Mouse (Mus musculus): Measurements from ENCODE around the gene Eef2kmt. TPM values are rescaled to one million over a fixed set of nuclear protein-coding genes. Genes with fewer than 3 reads are reported as not detected.
"Not testable (repeated sequence)": the region's sequence is repeated elsewhere in the genome, so short reads cannot be mapped to it uniquely, and the experiment has no call there.

Eef2kmt gene
- polyA plus RNA-seq, 1 experiment, result 6.3 TPM

DNA sequence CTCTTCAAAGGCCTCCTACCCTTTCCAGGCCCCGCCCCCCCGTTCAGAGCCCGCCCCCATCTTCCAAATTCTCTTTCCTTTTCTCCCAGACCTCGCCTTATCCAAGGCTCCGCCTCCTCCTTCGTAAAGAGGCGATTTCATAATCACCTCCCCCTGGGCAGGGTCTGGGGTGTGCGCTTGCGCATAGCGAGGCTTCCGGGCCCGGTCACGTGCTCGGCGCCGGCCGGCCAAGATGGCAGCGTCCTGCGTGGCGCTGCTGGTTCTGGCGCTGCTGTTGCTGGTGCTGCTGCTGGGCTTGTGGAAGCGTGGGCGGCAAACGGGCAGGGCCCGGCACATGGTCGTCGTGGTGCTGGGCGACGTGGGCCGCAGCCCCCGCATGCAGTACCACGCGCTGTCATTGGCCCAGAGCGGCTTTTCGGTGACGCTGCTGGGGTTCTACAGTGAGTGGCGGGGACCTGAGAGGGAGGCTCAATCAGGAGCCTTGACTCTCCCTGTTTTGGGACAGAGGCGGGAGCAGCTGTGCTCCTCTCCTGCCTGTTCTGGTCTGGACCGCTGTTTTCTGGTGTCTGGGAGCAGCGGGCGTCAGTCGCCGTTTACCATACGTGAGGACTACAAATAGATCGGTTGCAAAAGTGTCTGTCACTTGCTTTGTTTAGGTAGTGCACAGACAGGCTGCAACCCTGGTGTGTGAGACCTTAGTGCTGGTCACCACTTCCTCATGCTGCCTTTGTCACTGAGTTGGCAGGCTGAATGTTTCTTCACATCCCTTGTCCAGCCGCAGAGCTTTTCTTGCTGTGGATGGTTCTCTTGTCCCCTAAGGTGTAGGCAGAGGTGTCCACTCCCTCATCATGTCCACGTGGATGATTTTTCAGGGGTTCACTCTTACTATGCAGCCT is 22.1 kb downstream of the Eef2kmt start, which contains the start of gene Alg1:
Gene Alg1, plus strand, starts transcription at position 204 of the 896 bp plus-strand sequence.
- WGBS, result 1% methylated on average over 47 of the region's 47 CpGs
- Histone ChIP-seq H3K27ac (ENCODE audit: control insufficient read depth, insufficient read depth, low read depth, low read length, poor library complexity) (peak within 1 kb of the TSS; percentile 70), H3K4me1 (ENCODE audit: control insufficient read depth, insufficient read depth, low read length) (peaks cover 3% of the 10 kb centered on the region; the same call in 1 of the 2 replicates), H3K4me3 (replicated peaks; ENCODE audit: control insufficient read depth, low read depth, low read length) (peak within 1 kb of the TSS; percentile 97)
- no peak for TF ChIP-seq CTCF (IDR thresholded peaks at IDR 0.05; ENCODE audit: control insufficient read depth, insufficient read depth, low read length)
- TF ChIP-seq POLR2A (IDR thresholded peaks at IDR 0.05; ENCODE audit: borderline replicate concordance, control insufficient read depth, low read depth, low read length), result peak; percentile 99

DNA sequence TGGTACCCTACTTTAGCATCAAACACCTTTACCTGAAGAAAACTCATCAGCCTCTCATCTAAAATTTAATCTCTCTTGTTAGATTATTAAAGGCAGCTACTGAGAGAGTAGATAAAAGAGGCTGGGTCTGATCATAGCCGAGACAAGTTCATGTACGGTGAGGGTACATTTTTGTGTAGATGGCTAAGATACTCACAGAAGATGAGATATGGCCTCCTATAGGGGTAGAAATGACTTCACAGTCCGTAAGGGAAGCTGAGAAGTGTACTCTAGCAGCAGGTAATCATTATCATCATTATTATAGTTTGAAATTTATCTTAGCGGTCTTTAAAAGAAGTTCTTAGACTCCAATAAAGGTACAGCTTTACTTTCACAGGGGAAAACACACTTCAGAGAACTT is 22.8 kb downstream of the Eef2kmt start:
- WGBS, result 82% methylated on average over 4 of the region's 4 CpGs
- peak overlapping the region; percentile 97 for H3K4me3 ChIP-seq (replicated peaks; ENCODE audit: control insufficient read depth, low read depth, low read length)
- peaks cover 3% of the 10 kb centered on the region; the same call in 1 of the 2 replicates for H3K4me1 ChIP-seq (ENCODE audit: control insufficient read depth, insufficient read depth, low read length)
- TF ChIP-seq CTCF (IDR thresholded peaks at IDR 0.05; ENCODE audit: control insufficient read depth, insufficient read depth, low read length), result no peak
- no peak for TF ChIP-seq POLR2A (IDR thresholded peaks at IDR 0.05; ENCODE audit: borderline replicate concordance, control insufficient read depth, low read depth, low read length)
- H3K27ac ChIP-seq (ENCODE audit: control insufficient read depth, insufficient read depth, low read depth, low read length, poor library complexity), result no peak overlapping the region

GRCm38 (mm10) chr16:5228103-5228502 is 27.7 kb downstream of the Eef2kmt start:
- not testable (repeated sequence) for H3K27ac ChIP-seq (ENCODE audit: control insufficient read depth, insufficient read depth, low read depth, low read length, poor library complexity); H3K4me1 ChIP-seq (ENCODE audit: control insufficient read depth, insufficient read depth, low read length); H3K4me3 ChIP-seq (replicated peaks; ENCODE audit: control insufficient read depth, low read depth, low read length)
- WGBS, result 69% methylated on average over 3 of the region's 3 CpGs

- 77% methylated on average over 19 of the region's 19 CpGs for WGBS
- H3K4me1 ChIP-seq (ENCODE audit: control insufficient read depth, insufficient read depth, low read length); H3K4me3 ChIP-seq (replicated peaks; ENCODE audit: control insufficient read depth, low read depth, low read length); H3K27ac ChIP-seq (ENCODE audit: control insufficient read depth, insufficient read depth, low read depth, low read length, poor library complexity): not testable (repeated sequence)
Observed at GRCm38 (mm10) chr16:5227501-5227900, 28.3 kb downstream of the Eef2kmt start.

DNA sequence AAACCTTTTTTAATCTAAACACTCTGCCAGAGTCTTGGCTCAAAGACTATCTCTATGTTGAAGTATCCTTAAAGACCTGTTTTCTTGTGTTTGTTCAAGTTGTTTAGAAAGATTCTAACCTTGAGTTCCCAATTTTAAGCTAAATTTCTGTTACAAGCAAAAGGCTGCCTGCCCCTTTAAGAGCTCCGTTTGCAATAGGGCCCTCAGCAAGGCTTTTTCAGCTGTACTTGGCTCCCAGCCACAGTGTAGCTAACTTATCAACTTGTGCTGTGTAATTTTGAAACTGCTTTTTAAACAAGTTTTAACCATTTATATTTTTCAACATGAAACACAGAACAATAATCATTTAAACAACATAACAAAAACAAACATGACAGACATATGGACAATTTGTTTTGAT is 29.2 kb downstream of the Eef2kmt start:
- H3K27ac ChIP-seq (ENCODE audit: control insufficient read depth, insufficient read depth, low read depth, low read length, poor library complexity); H3K4me1 ChIP-seq (ENCODE audit: control insufficient read depth, insufficient read depth, low read length); H3K4me3 ChIP-seq (replicated peaks; ENCODE audit: control insufficient read depth, low read depth, low read length): not testable (repeated sequence)
- WGBS, result 2% methylated on average over 1 of the region's 1 CpGs

DNA sequence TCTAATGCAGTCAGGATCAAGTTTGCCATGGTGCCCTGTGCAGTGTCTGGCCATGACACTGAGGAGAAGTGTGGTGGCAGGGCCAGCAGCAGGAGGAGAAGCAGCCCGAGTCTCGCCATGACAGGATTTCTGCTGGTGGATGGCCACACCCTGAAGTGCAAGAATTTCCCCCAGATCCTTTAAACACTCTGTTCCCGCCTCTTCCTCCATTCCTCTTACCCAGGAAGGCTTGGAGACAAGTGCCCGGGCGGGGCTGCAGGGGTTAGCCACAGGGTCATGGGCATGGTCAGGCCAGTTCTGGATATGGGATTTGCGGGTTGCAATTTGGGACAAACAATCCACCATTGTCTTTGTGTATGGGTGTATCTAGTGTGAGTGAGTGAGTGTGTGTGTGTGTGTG is 33.6 kb downstream of the Eef2kmt start, which contains the start of gene AU021092:
Gene AU021092, minus strand, starts transcription at position 160 of the 400 bp plus-strand sequence.
- Histone ChIP-seq H3K27ac (ENCODE audit: control insufficient read depth, insufficient read depth, low read depth, low read length, poor library complexity) (no peak within 1 kb of the TSS), H3K4me3 (replicated peaks; ENCODE audit: control insufficient read depth, low read depth, low read length) (no peak within 1 kb of the TSS), H3K4me1 (ENCODE audit: control insufficient read depth, insufficient read depth, low read length) (no peaks in the 10 kb centered on the region)
- TF ChIP-seq CTCF (IDR thresholded peaks at IDR 0.05; ENCODE audit: control insufficient read depth, insufficient read depth, low read length) (no peak), POLR2A (IDR thresholded peaks at IDR 0.05; ENCODE audit: borderline replicate concordance, control insufficient read depth, low read depth, low read length) (no peak)
- 63% methylated on average over 6 of the region's 6 CpGs for WGBS

DNA sequence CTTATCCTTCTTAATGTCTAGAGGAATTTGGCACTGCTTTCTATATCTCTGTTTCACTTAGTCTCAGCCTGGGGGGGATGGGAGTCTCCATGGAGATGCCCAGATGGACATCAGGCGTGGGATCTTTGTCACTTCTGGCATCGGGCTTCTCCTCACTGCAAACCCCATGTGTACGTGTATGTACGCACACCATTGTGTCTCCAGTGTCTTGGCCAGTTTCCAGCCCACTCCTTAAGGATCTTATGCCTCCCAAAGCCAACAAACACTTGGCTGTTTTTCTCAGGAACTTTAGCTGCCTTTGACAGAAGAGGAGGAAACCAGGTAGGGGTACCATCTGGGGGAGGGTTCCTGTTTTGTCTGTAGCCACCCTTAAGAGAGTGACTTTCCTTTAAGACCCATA is 34.4 kb downstream of the Eef2kmt start:
- TF ChIP-seq CTCF (IDR thresholded peaks at IDR 0.05; ENCODE audit: control insufficient read depth, insufficient read depth, low read length), result no peak
- TF ChIP-seq POLR2A (IDR thresholded peaks at IDR 0.05; ENCODE audit: borderline replicate concordance, control insufficient read depth, low read depth, low read length), result no peak
- Histone ChIP-seq H3K4me3 (replicated peaks; ENCODE audit: control insufficient read depth, low read depth, low read length) (no peak overlapping the region), H3K27ac (ENCODE audit: control insufficient read depth, insufficient read depth, low read depth, low read length, poor library complexity) (no peak overlapping the region), H3K4me1 (ENCODE audit: control insufficient read depth, insufficient read depth, low read length) (no peaks in the 10 kb centered on the region)
- 72% methylated on average over 4 of the region's 4 CpGs for WGBS

- WGBS, result 69% methylated on average over 5 of the region's 5 CpGs
- H3K27ac ChIP-seq (ENCODE audit: control insufficient read depth, insufficient read depth, low read depth, low read length, poor library complexity), result no peak overlapping the region
- H3K4me3 ChIP-seq (replicated peaks; ENCODE audit: control insufficient read depth, low read depth, low read length), result no peak overlapping the region
- H3K4me1 ChIP-seq (ENCODE audit: control insufficient read depth, insufficient read depth, low read length), result no peaks in the 10 kb centered on the region
- TF ChIP-seq CTCF (IDR thresholded peaks at IDR 0.05; ENCODE audit: control insufficient read depth, insufficient read depth, low read length) (no peak), POLR2A (IDR thresholded peaks at IDR 0.05; ENCODE audit: borderline replicate concordance, control insufficient read depth, low read depth, low read length) (no peak)
Observed at GRCm38 (mm10) chr16:5217341-5218133, 38.2 kb downstream of the Eef2kmt start.
